Mouse (Mus musculus): ENCODE measurements around the gene Gm6899. TPM values are rescaled to one million over a fixed set of nuclear protein-coding genes. Genes with fewer than 3 reads are reported as not detected.

The Gm6899 gene
- polyA plus RNA-seq, 1 experiment from 2014 or later, result not detected

- Histone ChIP-seq H3K27ac (ENCODE audit: low read length) (no peak overlapping the region), H3K9ac (ENCODE audit: low read length) (no peak overlapping the region), H3K4me3 (ENCODE audit: low read length) (no peak overlapping the region), H3K4me1 (replicated peaks; ENCODE audit: control insufficient read depth, insufficient read depth, low read length) (no peaks in the 10 kb centered on the region), H3K36me3 (ENCODE audit: control insufficient read depth, insufficient read depth, low read length) (no peaks in the 10 kb centered on the region), H3K9me3 (ENCODE audit: control insufficient read depth, low read length) (no peaks in the 10 kb centered on the region), H3K4me2 (ENCODE audit: low read depth, low read length) (no peak overlapping the region), H3K27me3 (ENCODE audit: control insufficient read depth, insufficient read depth, low read depth, low read length) (no peaks in the 10 kb centered on the region)
- 42% methylated on average over 1 of the region's 1 CpGs for WGBS
- ATAC-seq (ENCODE audit: low read depth), result no peak
Measured at GRCm38 (mm10) chr11:26636239-26636638, 43.2 kb downstream of the Gm6899 start.

GRCm38 (mm10) chr11:26640314-26640785, 47.3 kb downstream of the Gm6899 start:
- no peaks in the 10 kb centered on the region for H3K27me3 ChIP-seq (ENCODE audit: control insufficient read depth, insufficient read depth, low read depth, low read length)
- no peak for ATAC-seq (ENCODE audit: low read depth)
- WGBS, result 65% methylated on average over 8 of the region's 8 CpGs

GRCm38 (mm10) chr11:26642141-26642540, 49.1 kb downstream of the Gm6899 start:
- WGBS, result 93% methylated on average over 1 of the region's 1 CpGs
- H3K27me3 ChIP-seq (ENCODE audit: control insufficient read depth, insufficient read depth, low read depth, low read length), result no peaks in the 10 kb centered on the region
- H3K4me1 ChIP-seq (replicated peaks; ENCODE audit: control insufficient read depth, insufficient read depth, low read length), result no peaks in the 10 kb centered on the region
- ATAC-seq (ENCODE audit: low read depth), result no peak
- H3K27ac ChIP-seq (ENCODE audit: low read length), result no peak overlapping the region
- H3K36me3 ChIP-seq (ENCODE audit: control insufficient read depth, insufficient read depth, low read length), result no peaks in the 10 kb centered on the region
- H3K9me3 ChIP-seq (ENCODE audit: control insufficient read depth, low read length), result no peaks in the 10 kb centered on the region
- H3K4me2 ChIP-seq (ENCODE audit: low read depth, low read length), result no peak overlapping the region
- no peak overlapping the region for H3K4me3 ChIP-seq (ENCODE audit: low read length)
- no peak overlapping the region for H3K9ac ChIP-seq (ENCODE audit: low read length)

More at GRCm38 (mm10) chr11:26640314-26640785, 47.3 kb downstream of the Gm6899 start:
- H3K9me3 ChIP-seq (ENCODE audit: control insufficient read depth, low read length), result no peaks in the 10 kb centered on the region
- no peaks in the 10 kb centered on the region for H3K4me1 ChIP-seq (replicated peaks; ENCODE audit: control insufficient read depth, insufficient read depth, low read length)
- no peak overlapping the region for H3K9ac ChIP-seq (ENCODE audit: low read length)
- H3K4me2 ChIP-seq (ENCODE audit: low read depth, low read length), result no peak overlapping the region
- no peak overlapping the region for H3K27ac ChIP-seq (ENCODE audit: low read length)
- no peak overlapping the region for H3K4me3 ChIP-seq (ENCODE audit: low read length)
- H3K36me3 ChIP-seq (ENCODE audit: control insufficient read depth, insufficient read depth, low read length), result no peaks in the 10 kb centered on the region

Other genes with a start within 250 kb of the Gm6899 start
- 29.7 and 31.5 TPM in 2 replicates for gene Fancl, start 207.1 kb upstream of the Gm6899 start, polyA plus RNA-seq (2015; fragmentation: Nextera tagmentation; extraction: Ambion mirVana)
- 19.5 and 20.7 TPM in 2 replicates for gene Vrk2, start 758 bp downstream of the Gm6899 start, polyA plus RNA-seq (2015; fragmentation: Nextera tagmentation; extraction: Ambion mirVana)

Measured in lung, embryonic 16.5 days (tissue).